Mouse (Mus musculus) gastrocnemius, adult 2 months (tissue): Measurements from ENCODE around the gene Dnaja3. TPM values are rescaled to one million over a fixed set of nuclear protein-coding genes. Genes with fewer than 3 reads are reported as not detected.
A peak's percentile ranks its signal among the peaks of the same experiment; 100 is the strongest.

ENCODE experiments used
- DNase-seq: peaks from one replicate; pipeline ENCODE4 v3.0.0; 2022
- H3K27ac ChIP-seq: fragments of 200-600 bp; 2 replicates; pipeline ENCODE4 v1.8.1; 2022; ENCODE audit warnings: mild to moderate bottlenecking
- H3K4me3 ChIP-seq: fragments of 200-600 bp; 2 replicates; pipeline ENCODE4 v1.8.1; 2022; ENCODE audit warnings: mild to moderate bottlenecking, moderate library complexity
- CTCF ChIP-seq: fragments of 200-600 bp; IDR thresholded peaks from 2 replicates; pipeline ENCODE4 v1.8.1; 2022; ENCODE audit warnings: antibody characterized with exemption, mild to moderate bottlenecking, moderate library complexity
- intact Hi-C: fragments of 180-260 bp; cut with DNase I; formaldehyde crosslinking; loops from one replicate; pipeline ENCODE4 v1.15.1; 2025
- total RNA-seq, 2 experiments: library from RNA; stranded (reverse); gene quantifications; 2 replicates each; pipeline ENCODE4 v1.2.3; 2021

Dnaja3 gene
- total RNA-seq, 2 experiments from 2014 or later, result 86.4 to 110 TPM

- intact Hi-C loops, result no loop called here
- Histone ChIP-seq H3K27ac (no peak overlapping the region), H3K4me3 (no peak overlapping the region)
- TF ChIP-seq CTCF, result no peak
- DNase-seq, result no peak
Observed at GRCm38 (mm10) chr16:4635760-4636159, 4.0 kb upstream of the Dnaja3 start.

- Histone ChIP-seq H3K4me3 (no peak overlapping the region), H3K27ac (no peak overlapping the region)
- intact Hi-C loops, result no loop called here
- DNase-seq, result no peak
- no peak for TF ChIP-seq CTCF
Observed at GRCm38 (mm10) chr16:4638891-4639390, 848 bp upstream of the Dnaja3 start.

GRCm38 (mm10) chr16:4640267-4641005, 647 bp downstream of the Dnaja3 start:
- no peak for TF ChIP-seq CTCF
- DNase-seq, result no peak
- Histone ChIP-seq H3K4me3 (peak overlapping the region; percentile 84), H3K27ac (peak overlapping the region; percentile 91)
- intact Hi-C loops, result no loop called here

- Histone ChIP-seq H3K27ac (peak overlapping the region; percentile 91), H3K4me3 (peak overlapping the region; percentile 84)
- no peak for DNase-seq
- TF ChIP-seq CTCF, result no peak
- intact Hi-C loops, result no loop called here
Observed at GRCm38 (mm10) chr16:4641119-4641838, 1.5 kb downstream of the Dnaja3 start.

- Histone ChIP-seq H3K27ac (peak overlapping the region; percentile 80), H3K4me3 (peak overlapping the region; percentile 61)
- DNase-seq, result peak; percentile 62
- no peak for TF ChIP-seq CTCF
- intact Hi-C loops, result no loop called here
Observed at GRCm38 (mm10) chr16:4642190-4642589, 2.4 kb downstream of the Dnaja3 start.

GRCm38 (mm10) chr16:4642937-4643336, 3.1 kb downstream of the Dnaja3 start:
- no peak for DNase-seq
- TF ChIP-seq CTCF, result no peak
- intact Hi-C loops, result no loop called here
- H3K27ac ChIP-seq, result peak overlapping the region; percentile 80
- H3K4me3 ChIP-seq, result peak overlapping the region; percentile 61

- H3K4me3 ChIP-seq, result peak overlapping the region; percentile 61
- intact Hi-C loops, result no loop called here
- TF ChIP-seq CTCF, result no peak
Observed at GRCm38 (mm10) chr16:4643670-4644419, 4.1 kb downstream of the Dnaja3 start.

GRCm38 (mm10) chr16:4645867-4646266, 6.1 kb downstream of the Dnaja3 start:
- no peak overlapping the region for H3K4me3 ChIP-seq
- TF ChIP-seq CTCF, result no peak
- H3K27ac ChIP-seq, result peak overlapping the region; percentile 78
- intact Hi-C loops, result no loop called here
- DNase-seq, result peak; percentile 12

More at GRCm38 (mm10) chr16:4643670-4644419, 4.1 kb downstream of the Dnaja3 start:
- peak; percentile 95 for DNase-seq
- peak overlapping the region; percentile 80 for H3K27ac ChIP-seq

- DNase-seq, result peak; percentile 17
- intact Hi-C loops, result no loop called here
- Histone ChIP-seq H3K27ac (peak overlapping the region; percentile 78), H3K4me3 (peak overlapping the region; percentile 54)
- TF ChIP-seq CTCF, result no peak
Observed at GRCm38 (mm10) chr16:4646831-4647230, 7.0 kb downstream of the Dnaja3 start.

- peak overlapping the region; percentile 78 for H3K27ac ChIP-seq
- peak; percentile 84 for DNase-seq
- intact Hi-C loops, result no loop called here
- peak overlapping the region; percentile 54 for H3K4me3 ChIP-seq
- no peak for TF ChIP-seq CTCF
Observed at GRCm38 (mm10) chr16:4647651-4648141, 7.9 kb downstream of the Dnaja3 start.

- TF ChIP-seq CTCF, result no peak
- Histone ChIP-seq H3K27ac (peak overlapping the region; percentile 78), H3K4me3 (peak overlapping the region; percentile 54)
- DNase-seq, result peak; percentile 55
- intact Hi-C loops, result no loop called here
Observed at GRCm38 (mm10) chr16:4648416-4649023, 8.7 kb downstream of the Dnaja3 start.

GRCm38 (mm10) chr16:4649211-4649610, 9.4 kb downstream of the Dnaja3 start:
- peak overlapping the region; percentile 78 for H3K27ac ChIP-seq
- no peak for TF ChIP-seq CTCF

More at GRCm38 (mm10) chr16:4649211-4649610, 9.4 kb downstream of the Dnaja3 start:
- peak; percentile 15 for DNase-seq
- H3K4me3 ChIP-seq, result peak overlapping the region; percentile 54
- intact Hi-C loops, result no loop called here
